Comparison of ENCODE assay signal across 10 mouse cellular contexts in the genomic region with DNA sequence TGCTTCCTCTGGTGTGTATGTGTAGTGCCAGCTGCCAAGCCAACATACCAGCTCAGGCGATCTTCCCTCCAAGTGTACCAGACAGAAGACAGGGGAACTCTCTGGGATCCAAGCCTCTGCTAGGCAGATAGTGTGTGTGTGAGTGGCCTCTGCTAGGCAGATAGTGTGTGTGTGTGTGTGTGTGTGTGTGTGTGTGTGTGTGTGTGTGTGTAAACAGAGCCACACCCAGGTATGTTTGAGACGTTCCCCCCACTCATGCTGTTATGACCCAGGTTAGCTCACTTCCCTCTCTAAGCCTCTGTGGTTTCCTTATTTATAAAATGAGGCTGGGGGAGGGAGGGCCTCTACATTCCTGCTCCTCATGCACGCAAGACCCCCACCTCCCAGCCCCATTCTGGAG. TPM values are rescaled to one million over a fixed set of nuclear protein-coding genes. Genes with fewer than 3 reads are reported as not detected.
DNase-seq lines count a peak whose midpoint lies in the region; ATAC-seq lines count a peak whose summit lies in the region.
"Had no signal": no experiment of that assay in that cellular context is flagged by ENCODE, and none has a peak within 500 bp of the region (broad histone marks: within the 10 kb centered on the region; RNA-seq: fewer than 3 reads in every experiment).

No protein-coding gene starts in this region.

- peak overlapping the region; percentile 77 for H3K4me2 ChIP-seq in liver, embryonic 15.5 days
- H3K4me2 ChIP-seq in stomach, embryonic 15.5 days = peak overlapping the region; percentile 29; the same call in 1 of the 2 replicates

- peaks cover 58% of the 10 kb centered on the region for H3K4me1 ChIP-seq in liver, embryonic 15.5 days (replicated peaks)
- peaks cover 9% of the 10 kb centered on the region for H3K4me1 ChIP-seq in stomach, embryonic 15.5 days

- H3K27me3 ChIP-seq in liver, embryonic 15.5 days = peaks cover 11% of the 10 kb centered on the region
- H3K27me3 ChIP-seq in stomach, embryonic 15.5 days (replicated peaks) = no peaks in the 10 kb centered on the region
- H3K27me3 ChIP-seq: Patski had no signal

- 9% methylated on average over 3 of the region's 3 CpGs for WGBS in liver, embryonic 15.5 days (ENCODE audit: insufficient replicate concordance)
- 30% methylated on average over 3 of the region's 3 CpGs for WGBS in stomach, embryonic 15.5 days

- H3K27ac ChIP-seq in liver, embryonic 15.5 days (replicated peaks) = peak overlapping the region; percentile 86
- H3K27ac ChIP-seq in stomach, embryonic 15.5 days = peak overlapping the region; percentile 82
- H3K27ac ChIP-seq: macrophage had no signal

- H3K36me3 ChIP-seq in liver, embryonic 15.5 days (replicated peaks) = no peaks in the 10 kb centered on the region
- no peaks in the 10 kb centered on the region for H3K36me3 ChIP-seq in stomach, embryonic 15.5 days

- peak; percentile 59 to 66 for DNase-seq in spleen, postnatal 36 days (ENCODE audit: low spot score in 2 of 2)
- DNase-seq in spleen, postnatal 14 days (ENCODE audit: low spot score in 2 of 2) = no peak
- no peak for DNase-seq in c-Kit-positive CD71-positive TER-119-positive erythroid progenitor cells, embryonic 14.5 days (ENCODE audit: low spot score)
- DNase-seq in left cerebral cortex, adult 8-10 months (ENCODE audit: low spot score in 2 of 2) = no peak
- DNase-seq: cerebellum, adult 18-20 months had no signal

- H3K9ac ChIP-seq in liver, embryonic 15.5 days = peak overlapping the region; percentile 52
- no peak overlapping the region for H3K9ac ChIP-seq in stomach, embryonic 15.5 days

- H3K9me3 ChIP-seq in liver, embryonic 15.5 days (replicated peaks) = no peaks in the 10 kb centered on the region
- H3K9me3 ChIP-seq in stomach, embryonic 15.5 days = no peaks in the 10 kb centered on the region

- peak overlapping the region; percentile 45 for H3K4me3 ChIP-seq in liver, embryonic 15.5 days (replicated peaks)
- no peak overlapping the region for H3K4me3 ChIP-seq in stomach, embryonic 15.5 days (replicated peaks)

- peak; percentile 26; the same call in 1 of the 2 replicates for ATAC-seq in erythroblast, adult 5-6 weeks (replicated peaks; ENCODE audit: low FRiP score, poor library complexity, severe bottlenecking)
- ATAC-seq in liver, embryonic 15.5 days (ENCODE audit: insufficient read depth) = peak; percentile 69
- ATAC-seq in stomach, embryonic 15.5 days (ENCODE audit: insufficient read depth, low FRiP score, low read depth) = peak; percentile 33; the same call in 1 of the 2 replicates
- ATAC-seq: Patski had no signal

RNA-seq across cellular contexts. Expression of a gene that starts 10.7 kb away (rescaled TPM):
- total RNA-seq in erythroblast, adult 5-6 weeks (2015; ENCODE audit: low replicate concordance) = 2.9 and 9.4 TPM in 2 replicates
- total RNA-seq in erythroblast, adult 5-6 weeks (2017; ENCODE audit: low replicate concordance) = 4.4 and 9.9 TPM in 2 replicates
- 11.0 and 12.9 TPM in 2 replicates for polyA plus RNA-seq in liver, embryonic 15.5 days (2015; fragmentation: Nextera tagmentation; extraction: Ambion mirVana)
- 24.5 and 25.6 TPM in 2 replicates for polyA plus RNA-seq in stomach, embryonic 15.5 days (2015; fragmentation: Nextera tagmentation; extraction: Ambion mirVana)
- 10 to 100 TPM; 19.9 to 24.1 (median 22.3) TPM for total RNA-seq in left cerebral cortex, adult 8-10 months (2022)

RNA-seq across cellular contexts. Expression of a gene that starts 31.6 kb away (rescaled TPM):
- total RNA-seq in erythroblast, adult 5-6 weeks (2015; ENCODE audit: low replicate concordance) = not detected in 2 replicates
- total RNA-seq in erythroblast, adult 5-6 weeks (2017; ENCODE audit: low replicate concordance) = not detected in 2 replicates
- 1.4 and 1.9 TPM in 2 replicates for polyA plus RNA-seq in liver, embryonic 15.5 days (2015; fragmentation: Nextera tagmentation; extraction: Ambion mirVana)
- 0.23 and 0.39 TPM in 2 replicates for polyA plus RNA-seq in stomach, embryonic 15.5 days (2015; fragmentation: Nextera tagmentation; extraction: Ambion mirVana)
- 1 to 10 TPM in 1 of 4 experiments, under 1 TPM in 2, not detected in 1; 0.80 to 1.3 (median 0.93) TPM for total RNA-seq in left cerebral cortex, adult 8-10 months (2022)
- polyA plus RNA-seq: macrophage had no signal

RNA-seq across cellular contexts. Expression of a gene that starts 52.4 kb away (rescaled TPM):
- 17.9 and 18.8 TPM in 2 replicates for total RNA-seq in erythroblast, adult 5-6 weeks (2015; ENCODE audit: low replicate concordance)
- 3.7 and 7.0 TPM in 2 replicates for total RNA-seq in erythroblast, adult 5-6 weeks (2017; ENCODE audit: low replicate concordance)
- polyA plus RNA-seq in liver, embryonic 15.5 days (2015; fragmentation: Nextera tagmentation; extraction: Ambion mirVana) = 6.7 and 7.6 TPM in 2 replicates
- polyA plus RNA-seq in stomach, embryonic 15.5 days (2015; fragmentation: Nextera tagmentation; extraction: Ambion mirVana) = 31.9 and 38.0 TPM in 2 replicates
- total RNA-seq in left cerebral cortex, adult 8-10 months (2022) = 100 to 1,000 TPM; 173 to 201 (median 187) TPM

Comparison
In these comparisons a context has a peak if more than half of its experiments do, and no peak if none do; other contexts are left out.
1. DNase-seq: peak in spleen, postnatal 36 days (2 of 2); none in spleen, postnatal 14 days (0 of 2), c-Kit-positive CD71-positive TER-119-positive erythroid progenitor cells, embryonic 14.5 days (single experiment) and left cerebral cortex, adult 8-10 months (0 of 2).
2. RNA of a gene that starts 52.4 kb away (total RNA-seq): 173 to 201 TPM in left cerebral cortex, adult 8-10 months; 3.7 to 18.8 TPM in erythroblast, adult 5-6 weeks; every median in the first group is over 4 times any median in the second.
3. Peak in every context shown above with its lines, with median percentiles within 50 percentile points of each other: ATAC-seq.